ENCODE assay signal across 8 mouse cellular contexts in genomic region chr13:24620439-24620838, GRCm38 (mm10). TPM values are rescaled to one million over a fixed set of nuclear protein-coding genes. Genes with fewer than 3 reads are reported as not detected.
DNase-seq lines count a peak whose midpoint lies in the region; ATAC-seq and TF ChIP-seq lines count a peak whose summit lies in the region.

No protein-coding gene starts in this region.

- TF ChIP-seq CTCF in liver, adult 2 months (IDR thresholded peaks at IDR 0.05; ENCODE audit: low read depth, low read length) = no peak
- no peak for TF ChIP-seq CTCF in heart, adult 2 months (IDR thresholded peaks at IDR 0.05)
- no peak for TF ChIP-seq CTCF in olfactory bulb, adult 2 months (IDR thresholded peaks at IDR 0.05; ENCODE audit: insufficient read depth, low read depth, low read length)
- TF ChIP-seq CTCF in thymus, adult 2 months (IDR thresholded peaks at IDR 0.05; ENCODE audit: borderline replicate concordance, control insufficient read depth, extremely low read depth, insufficient read depth, low read length, poor library complexity) = no peak

- no peaks in the 10 kb centered on the region for H3K9me3 ChIP-seq in liver, embryonic 11.5 days (ENCODE audit: control insufficient read depth, low read length)
- no peaks in the 10 kb centered on the region for H3K9me3 ChIP-seq in kidney, embryonic 15.5 days (replicated peaks)

- WGBS in liver, adult 2 months = 51% methylated on average over 6 of the region's 6 CpGs
- 57% methylated on average over 6 of the region's 6 CpGs for WGBS in liver, embryonic 11.5 days
- WGBS in heart, adult 2 months = 5% methylated on average over 6 of the region's 6 CpGs
- 5% methylated on average over 6 of the region's 6 CpGs for WGBS in kidney, embryonic 15.5 days
- WGBS in olfactory bulb, adult 2 months = 38% methylated on average over 6 of the region's 6 CpGs
- 85% methylated on average over 6 of the region's 6 CpGs for WGBS in thymus, adult 2 months

- ATAC-seq in liver, embryonic 11.5 days (replicated peaks; ENCODE audit: low FRiP score) = no peak
- peak; percentile 87 for ATAC-seq in kidney, embryonic 15.5 days (replicated peaks; ENCODE audit: low FRiP score)

- no peak for TF ChIP-seq POLR2A in liver, adult 2 months (IDR thresholded peaks at IDR 0.05; ENCODE audit: extremely low read depth, insufficient read depth, low read length)
- no peak for TF ChIP-seq POLR2A in heart, adult 2 months (IDR thresholded peaks at IDR 0.05; ENCODE audit: insufficient read depth, low read depth, low read length)
- no peak for TF ChIP-seq POLR2A in olfactory bulb, adult 2 months (IDR thresholded peaks at IDR 0.05; ENCODE audit: insufficient read depth, low read depth, low read length)
- no peak for TF ChIP-seq POLR2A in thymus, adult 2 months (IDR thresholded peaks at IDR 0.05; ENCODE audit: control insufficient read depth, extremely low read depth, insufficient read depth, low read length, poor library complexity)

- H3K4me1 ChIP-seq in liver, adult 2 months (ENCODE audit: control insufficient read depth, insufficient read depth, low read length) = no peaks in the 10 kb centered on the region
- H3K4me1 ChIP-seq in liver, embryonic 11.5 days (replicated peaks; ENCODE audit: control insufficient read depth, insufficient read depth, low read length) = 0 out of 2 replicates have a peak, but pooled peaks cover 2% of the 10 kb centered on the region
- peaks cover 6% of the 10 kb centered on the region for H3K4me1 ChIP-seq in heart, adult 2 months (ENCODE audit: control insufficient read depth, insufficient read depth, low read length)
- H3K4me1 ChIP-seq in kidney, embryonic 15.5 days = peaks cover 38% of the 10 kb centered on the region
- H3K4me1 ChIP-seq in olfactory bulb, adult 2 months (ENCODE audit: control insufficient read depth, insufficient read depth, low read length) = peaks cover 8% of the 10 kb centered on the region
- peaks cover 32% of the 10 kb centered on the region for H3K4me1 ChIP-seq in thymus, adult 2 months (replicated peaks; ENCODE audit: control insufficient read depth, insufficient read depth, low read length)

- no peaks in the 10 kb centered on the region for H3K36me3 ChIP-seq in liver, adult 2 months (ENCODE audit: control insufficient read depth, insufficient read depth, low read length)
- no peaks in the 10 kb centered on the region for H3K36me3 ChIP-seq in liver, embryonic 11.5 days (ENCODE audit: control insufficient read depth, insufficient read depth, low read length)
- no peaks in the 10 kb centered on the region; the same call in 1 of the 2 replicates for H3K36me3 ChIP-seq in heart, adult 2 months (ENCODE audit: control insufficient read depth, insufficient read depth, low read length)
- no peaks in the 10 kb centered on the region for H3K36me3 ChIP-seq in kidney, embryonic 15.5 days
- H3K36me3 ChIP-seq in thymus, adult 2 months (ENCODE audit: control insufficient read depth, insufficient read depth, low read length) = no peaks in the 10 kb centered on the region

- no peaks in the 10 kb centered on the region for H3K27me3 ChIP-seq in liver, adult 2 months (ENCODE audit: control insufficient read depth, insufficient read depth, low read length)
- no peaks in the 10 kb centered on the region for H3K27me3 ChIP-seq in liver, embryonic 11.5 days (replicated peaks; ENCODE audit: control insufficient read depth, insufficient read depth, low read length)
- no peaks in the 10 kb centered on the region for H3K27me3 ChIP-seq in heart, adult 2 months (ENCODE audit: control insufficient read depth, insufficient read depth, low read length)
- no peaks in the 10 kb centered on the region for H3K27me3 ChIP-seq in kidney, embryonic 15.5 days
- no peaks in the 10 kb centered on the region for H3K27me3 ChIP-seq in thymus, adult 2 months (ENCODE audit: control insufficient read depth, insufficient read depth, low read length)

- H3K79me2 ChIP-seq in liver, adult 2 months (ENCODE audit: control insufficient read depth, insufficient read depth, low read length) = no peaks in the 10 kb centered on the region; the same call in 1 of the 2 replicates
- no peaks in the 10 kb centered on the region for H3K79me2 ChIP-seq in heart, adult 2 months (replicated peaks; ENCODE audit: control insufficient read depth, insufficient read depth, low read length)

- intact Hi-C loops in heart, adult 2 months (cut with DNase I) = loop anchor here (5.0 kb wide), 1 partner anchor 67 kb away; no protein-coding TSS in a partner anchor

- no peak overlapping the region for H3K4me3 ChIP-seq in liver, adult 2 months (ENCODE audit: insufficient read depth, low read depth, low read length)
- H3K4me3 ChIP-seq in liver, embryonic 11.5 days (ENCODE audit: low read depth, low read length) = no peak overlapping the region
- H3K4me3 ChIP-seq in heart, adult 2 months = no peak overlapping the region
- H3K4me3 ChIP-seq in kidney, embryonic 15.5 days (replicated peaks) = no peak overlapping the region
- no peak overlapping the region for H3K4me3 ChIP-seq in olfactory bulb, adult 2 months (ENCODE audit: insufficient read depth, low read depth, low read length)
- no peak overlapping the region for H3K4me3 ChIP-seq in thymus, adult 2 months (ENCODE audit: control insufficient read depth, insufficient read depth, low read length)

- no peak overlapping the region for H3K9ac ChIP-seq in liver, adult 2 months (ENCODE audit: low read depth, low read length)
- no peak overlapping the region for H3K9ac ChIP-seq in liver, embryonic 11.5 days (ENCODE audit: low read depth, low read length)
- H3K9ac ChIP-seq in heart, adult 2 months (ENCODE audit: low read depth, low read length) = no peak overlapping the region
- H3K9ac ChIP-seq in kidney, embryonic 15.5 days = no peak overlapping the region

- DNase-seq in liver, adult 2 months (ENCODE audit: extremely low read depth, low read depth, low spot score) = peak; percentile 30
- no peak for DNase-seq in liver, embryonic 11.5 days (ENCODE audit: low spot score)
- peak; percentile 50 to 73 for DNase-seq in heart, adult 2 months
- no peak for DNase-seq in layer of hippocampus, adult 8-10 months (ENCODE audit: low spot score in 2 of 2)
- DNase-seq in thymus, adult 2 months = no peak
- no peak for DNase-seq in ovary, postnatal 10 days (ENCODE audit: low spot score)

- no peak overlapping the region for H3K27ac ChIP-seq in liver, adult 2 months (replicated peaks; ENCODE audit: insufficient read depth, low read depth, low read length)
- H3K27ac ChIP-seq in liver, embryonic 11.5 days (ENCODE audit: low read depth, low read length) = no peak overlapping the region; the same call in 1 of the 2 replicates
- H3K27ac ChIP-seq in heart, adult 2 months = peak overlapping the region; percentile 62
- H3K27ac ChIP-seq in kidney, embryonic 15.5 days = peak overlapping the region; percentile 84
- H3K27ac ChIP-seq in olfactory bulb, adult 2 months (ENCODE audit: insufficient read depth, low read depth, low read length) = 0 out of 2 replicates have a peak overlapping the region, but pooled peaks have one; percentile 22
- no peak overlapping the region for H3K27ac ChIP-seq in thymus, adult 2 months (ENCODE audit: control insufficient read depth, insufficient read depth, low read length)

- peak; percentile 80 for TF ChIP-seq EP300 in heart, adult 2 months (IDR thresholded peaks at IDR 0.05; ENCODE audit: insufficient read depth, low read depth, low read length)

- no peak overlapping the region for H3K4me2 ChIP-seq in liver, embryonic 11.5 days
- H3K4me2 ChIP-seq in kidney, embryonic 15.5 days = no peak overlapping the region

RNA-seq across cellular contexts. Expression of gene Ripor2, which starts 38.5 kb away (rescaled TPM):
- total RNA-seq in liver, adult 2 months (2014; rRNA removed) = 1.7 and 2.8 TPM in 2 replicates
- polyA plus RNA-seq in liver, adult 2 months (2012; rRNA removed) = 0.57 and 0.77 TPM in 2 replicates
- 9.4 and 11.4 TPM in 2 replicates for polyA plus RNA-seq in liver, embryonic 11.5 days (2014; fragmentation: Nextera tagmentation; extraction: Ambion mirVana)
- total RNA-seq in heart, adult 2 months (2021) = 1 to 10 TPM; 7.4 to 8.2 TPM
- 4.7 and 5.5 TPM in 2 replicates for polyA plus RNA-seq in heart, adult 2 months (2012; rRNA removed)
- 2.7 and 2.8 TPM in 2 replicates for polyA plus RNA-seq in kidney, embryonic 15.5 days (2015; fragmentation: Nextera tagmentation; extraction: Ambion mirVana)
- not detected in 2 replicates for polyA plus RNA-seq in olfactory bulb, adult 2 months (2012; ENCODE audit: insufficient read depth, insufficient read length, low replicate concordance, missing spikeins)
- 10 to 100 TPM; 69.2 to 92.1 (median 76.4) TPM for total RNA-seq in layer of hippocampus, adult 8-10 months (2022)
- polyA plus RNA-seq in thymus, adult 2 months (2012; rRNA removed) = 34.3 and 36.5 TPM in 2 replicates

Comparison
In these comparisons a context has a peak if more than half of its experiments do, and no peak if none do; other contexts are left out.
1. DNase-seq: peak in liver, adult 2 months (single experiment) and heart, adult 2 months (2 of 2); none in liver, embryonic 11.5 days (single experiment), layer of hippocampus, adult 8-10 months (0 of 2), thymus, adult 2 months (single experiment) and ovary, postnatal 10 days (single experiment).
2. H3K27ac ChIP-seq: peak in heart, adult 2 months (single experiment), kidney, embryonic 15.5 days (single experiment) and olfactory bulb, adult 2 months (single experiment); none in liver, adult 2 months (single experiment), liver, embryonic 11.5 days (single experiment) and thymus, adult 2 months (single experiment).